Mouse (Mus musculus) G1E (cell line): ENCODE data around the gene Tpcn1.

ENCODE experiments used
- CTCF ChIP-seq: IDR thresholded peaks from 2 replicates; pipeline ENCODE4 v1.5.1; 2012; ENCODE audit warnings: low read depth, low read length, inconsistent platforms, mixed read lengths
- GATA1 ChIP-seq: IDR thresholded peaks from 2 replicates; pipeline ENCODE4 v1.6.1; 2012; ENCODE audit warnings: borderline replicate concordance, low read length, inconsistent platforms, mixed read lengths
- POLR2AphosphoS5 ChIP-seq: IDR thresholded peaks from 2 replicates; pipeline ENCODE4 v1.6.1; 2012; ENCODE audit warnings: low read depth, low read length, inconsistent platforms; ENCODE audit not compliant: insufficient replicate concordance
- TAL1 ChIP-seq: conservative IDR thresholded peaks from 2 replicates; pipeline ENCODE4 v1.6.1; 2012; ENCODE audit warnings: low read depth, low read length, inconsistent platforms, mixed read lengths

- TF ChIP-seq CTCF (no peak), POLR2AphosphoS5 (no peak), TAL1 (no peak), GATA1 (no peak)
These were observed 77.4 kb downstream of the Tpcn1 start, which contains the start of gene Slc8b1 for GRCm38 (mm10) chr5:120510982-120511642.
